Mouse (Mus musculus) cerebral cortex, adult 2 months (tissue): ENCODE data around the gene Mmel1.

Source experiments
- WGBS: fragments of 180-500 bp; shearing (Covaris S2); methylation state at CpG from one replicate; pipeline ENCODE4 v1.1.7; 2018; 5-methylcytosine and 5-hydroxymethylcytosine counted together

The Mmel1 gene

DNA sequence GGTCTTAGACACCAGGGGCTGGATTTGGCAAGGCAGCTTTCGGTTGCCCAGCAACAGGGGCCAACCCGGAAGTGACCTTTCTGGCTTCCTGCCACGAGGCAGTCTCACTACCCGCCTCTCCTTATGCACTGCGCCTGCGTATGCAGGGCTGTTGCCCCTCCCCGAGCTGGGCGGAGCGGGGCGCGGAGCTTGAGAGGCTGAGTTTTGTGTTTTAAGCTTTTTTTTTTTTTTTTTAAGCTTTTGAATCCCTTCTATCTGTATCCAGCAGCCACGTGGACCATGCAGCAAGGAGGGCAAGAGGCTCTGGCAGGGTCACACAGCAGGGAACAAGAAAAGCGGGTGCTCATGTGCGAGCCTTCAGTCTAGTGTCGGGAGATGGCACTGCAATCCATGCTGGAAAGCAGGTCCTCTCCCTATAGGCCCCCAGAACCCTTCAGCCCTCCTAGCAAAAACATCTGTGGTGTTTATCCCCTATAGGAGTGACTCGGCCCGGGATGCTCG is 5.1 kb upstream of the Mmel1 start:
- WGBS: under 1% methylated on average over 18 of the region's 18 CpGs

DNA sequence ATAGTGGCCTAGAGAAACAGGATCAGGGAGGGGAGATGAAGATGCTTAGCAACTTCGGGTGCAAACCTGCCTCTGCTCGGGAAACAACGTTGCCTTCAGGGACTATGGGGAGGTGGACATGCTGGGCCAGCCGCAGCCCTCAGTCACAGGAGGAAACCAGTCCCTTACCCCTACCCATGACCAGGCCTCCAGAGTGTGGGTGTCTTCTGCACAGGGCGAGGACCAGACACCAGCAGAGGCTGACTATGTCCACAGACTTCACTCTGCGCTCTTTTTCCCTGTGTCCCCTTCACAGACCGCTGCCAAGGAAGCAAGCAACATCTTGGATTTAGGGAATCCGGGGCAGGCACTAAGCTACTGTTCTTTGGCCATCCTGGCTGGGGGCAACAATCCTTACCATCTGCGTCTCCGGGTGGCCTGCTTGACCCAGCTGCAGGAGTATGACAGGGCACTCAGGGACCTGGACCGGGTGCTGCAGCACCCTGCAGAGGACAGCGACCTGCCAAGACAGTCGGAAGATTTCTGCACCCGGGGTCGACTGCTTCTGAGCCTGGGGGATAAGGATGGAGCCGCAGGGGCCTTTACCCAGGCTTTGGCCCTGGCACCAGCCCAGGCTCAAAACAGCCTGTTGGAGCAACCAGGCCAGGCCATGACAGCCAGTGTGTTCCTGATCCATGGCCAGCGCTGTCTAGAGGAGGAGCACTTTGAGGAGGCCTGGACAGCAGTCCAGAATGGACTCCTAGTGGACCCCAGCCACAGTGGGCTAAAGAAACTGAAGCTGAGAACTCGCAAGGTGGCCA is 4.2 kb upstream of the Mmel1 start:
- 82% methylated on average over 18 of the region's 18 CpGs for WGBS

DNA sequence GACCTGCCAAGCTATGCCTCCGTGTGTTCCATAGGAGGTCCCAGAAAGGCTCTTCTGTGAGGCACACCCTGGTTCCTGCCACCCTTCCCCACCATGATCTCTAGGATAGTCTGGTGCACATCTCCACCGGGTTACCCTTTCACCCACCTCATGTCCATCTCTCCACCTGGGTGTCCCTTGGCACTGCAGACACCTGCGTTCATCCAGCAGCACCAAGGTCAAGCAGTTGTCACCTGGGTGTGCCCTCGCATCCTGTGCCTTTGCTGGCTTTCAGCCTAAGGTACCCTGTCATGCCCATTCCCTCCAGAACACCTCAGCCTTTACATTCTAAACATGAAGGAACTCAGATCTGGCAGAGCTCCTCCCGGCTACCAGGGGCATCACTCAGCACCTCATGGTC is 3.0 kb upstream of the Mmel1 start:
- 92% methylated on average over 5 of the region's 5 CpGs for WGBS

DNA sequence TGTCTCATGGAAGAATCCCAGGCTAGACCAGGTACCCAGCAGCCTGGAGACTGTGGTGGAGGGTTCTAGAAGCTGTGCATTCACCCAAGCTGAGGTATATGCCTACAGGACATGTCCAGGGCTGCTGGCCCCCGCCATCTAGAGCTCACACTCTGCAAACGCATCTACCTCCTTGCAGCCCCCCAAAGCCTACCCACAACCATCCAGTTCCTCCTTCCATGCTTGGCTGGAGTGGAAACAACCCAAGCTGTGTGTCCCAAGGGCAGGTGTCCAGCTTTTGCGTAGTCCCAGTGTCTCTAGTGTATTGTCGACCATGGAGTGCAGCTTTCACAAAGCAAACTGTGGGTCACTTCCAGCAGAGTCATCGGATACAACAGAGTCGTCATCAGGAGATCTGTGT is 2.1 kb upstream of the Mmel1 start:
- 71% methylated on average over 6 of the region's 6 CpGs for WGBS

DNA sequence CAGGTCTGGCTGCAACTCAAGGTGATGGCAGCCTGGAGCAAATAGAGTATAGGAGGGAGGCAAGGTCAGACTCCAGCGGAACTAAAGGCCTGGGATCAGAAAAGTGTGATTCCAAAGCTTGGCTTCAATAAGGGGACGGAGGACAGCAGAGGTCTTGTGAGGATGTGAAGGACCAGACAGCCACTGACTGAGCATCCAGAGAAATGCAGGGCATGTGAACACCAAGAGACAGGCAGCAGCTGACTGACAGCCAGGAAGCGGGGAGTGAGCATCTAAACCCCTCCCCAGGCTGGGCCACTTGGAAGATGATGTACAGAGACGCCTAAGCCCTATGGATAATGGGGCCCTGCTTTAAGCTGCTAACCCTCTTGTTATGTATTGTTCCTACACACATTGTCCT is 1.3 kb downstream of the Mmel1 start:
- WGBS: 93% methylated on average over 4 of the region's 4 CpGs

DNA sequence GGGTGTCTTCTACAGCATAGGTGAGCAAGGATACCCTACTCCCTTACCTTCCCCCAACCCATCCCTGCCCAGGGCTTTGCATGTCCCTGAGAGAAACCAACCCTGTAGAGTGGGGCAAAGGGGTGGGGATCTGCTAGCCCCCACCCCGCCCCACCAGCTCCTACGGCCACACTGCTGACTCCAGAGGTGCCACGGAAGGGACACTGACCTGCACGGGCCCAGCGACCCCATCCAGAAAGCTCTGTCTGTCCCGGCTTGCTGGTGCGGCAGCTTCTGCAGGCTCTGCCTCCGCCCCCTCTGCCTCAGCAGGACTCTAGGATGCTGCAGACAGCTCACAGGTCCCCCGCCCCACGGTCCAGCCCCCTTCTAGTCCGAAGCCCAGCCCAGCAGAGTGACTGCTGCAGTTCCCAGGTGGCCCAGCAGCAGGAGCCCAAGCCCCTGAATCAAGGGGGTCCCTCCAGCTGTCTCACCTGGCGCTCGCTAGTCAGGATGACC is 2.4 kb downstream of the Mmel1 start:
- 6% methylated on average over 13 of the region's 13 CpGs for WGBS

DNA sequence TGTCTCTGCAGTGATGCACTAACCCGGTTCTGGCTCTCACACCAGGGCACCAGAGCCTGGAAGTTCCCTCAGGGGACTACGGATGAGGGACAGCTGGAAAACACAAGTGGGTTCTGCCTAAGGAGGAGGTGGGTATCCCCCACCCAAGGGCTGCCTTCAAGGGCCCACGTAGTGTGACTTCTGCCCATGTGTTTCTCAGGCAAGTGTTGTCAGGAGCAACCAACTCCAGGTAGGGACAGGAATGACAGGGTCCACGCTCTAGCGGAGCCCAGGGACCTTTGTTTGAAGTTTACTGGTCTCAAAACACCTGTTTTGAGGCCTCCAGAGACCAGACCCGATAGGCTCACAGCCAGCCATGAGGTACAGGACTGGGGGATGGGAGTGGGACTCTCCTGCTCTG is 3.8 kb downstream of the Mmel1 start:
- WGBS: 83% methylated on average over 6 of the region's 6 CpGs

DNA sequence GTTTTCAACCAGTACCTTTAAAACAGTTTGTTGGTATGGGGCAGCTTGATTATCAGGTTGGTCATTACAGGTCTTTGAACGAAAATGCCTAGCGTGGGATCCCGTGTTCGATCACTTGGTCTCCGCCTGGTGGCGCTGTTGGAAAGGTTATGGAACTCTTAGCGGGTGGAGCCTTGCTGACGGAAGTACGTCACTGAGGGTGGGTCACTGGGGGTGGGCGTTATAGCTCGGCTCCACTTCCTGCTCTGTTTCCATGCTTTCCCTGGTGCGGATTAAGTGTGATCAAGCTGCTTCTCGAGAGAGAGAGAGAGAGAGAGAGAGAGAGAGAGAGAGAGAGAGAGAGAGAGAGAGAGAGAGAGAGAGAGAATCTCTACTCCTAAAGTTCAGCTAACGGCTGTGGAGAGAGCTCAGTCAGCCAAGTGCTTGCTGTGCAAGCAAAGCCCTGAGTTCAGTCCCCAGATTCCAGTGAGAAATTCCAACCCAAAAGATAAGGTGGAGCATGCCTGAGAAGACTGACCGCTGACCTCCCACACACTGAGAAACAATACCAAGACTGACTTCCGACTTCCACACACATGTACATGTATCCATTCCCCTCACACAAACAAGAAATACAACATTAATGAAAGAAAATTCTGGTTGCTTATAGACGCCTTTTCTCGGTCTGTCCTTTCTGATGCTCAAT is 8.6 kb downstream of the Mmel1 start:
- 11% methylated on average over 18 of the region's 18 CpGs for WGBS

DNA sequence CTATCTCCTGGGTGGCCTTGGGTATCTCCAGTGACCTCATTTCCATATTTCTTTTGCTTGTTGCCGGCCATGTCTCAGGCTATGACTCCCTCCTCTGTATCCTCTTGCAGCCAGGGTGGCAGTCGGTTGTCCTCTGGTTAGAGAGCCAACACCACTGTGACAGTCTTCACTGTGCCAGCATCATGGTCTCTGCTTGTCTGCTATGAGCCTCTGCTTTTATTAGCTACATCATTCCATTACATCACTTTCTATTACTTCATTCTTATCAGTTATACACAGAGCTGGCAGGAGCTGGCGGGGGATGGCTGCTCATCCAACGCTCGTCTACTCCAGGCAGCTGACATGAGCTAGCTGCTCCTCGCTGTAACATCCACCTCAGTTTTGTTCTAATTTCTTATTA is 11.3 kb downstream of the Mmel1 start:
- 63% methylated on average over 6 of the region's 6 CpGs for WGBS

DNA sequence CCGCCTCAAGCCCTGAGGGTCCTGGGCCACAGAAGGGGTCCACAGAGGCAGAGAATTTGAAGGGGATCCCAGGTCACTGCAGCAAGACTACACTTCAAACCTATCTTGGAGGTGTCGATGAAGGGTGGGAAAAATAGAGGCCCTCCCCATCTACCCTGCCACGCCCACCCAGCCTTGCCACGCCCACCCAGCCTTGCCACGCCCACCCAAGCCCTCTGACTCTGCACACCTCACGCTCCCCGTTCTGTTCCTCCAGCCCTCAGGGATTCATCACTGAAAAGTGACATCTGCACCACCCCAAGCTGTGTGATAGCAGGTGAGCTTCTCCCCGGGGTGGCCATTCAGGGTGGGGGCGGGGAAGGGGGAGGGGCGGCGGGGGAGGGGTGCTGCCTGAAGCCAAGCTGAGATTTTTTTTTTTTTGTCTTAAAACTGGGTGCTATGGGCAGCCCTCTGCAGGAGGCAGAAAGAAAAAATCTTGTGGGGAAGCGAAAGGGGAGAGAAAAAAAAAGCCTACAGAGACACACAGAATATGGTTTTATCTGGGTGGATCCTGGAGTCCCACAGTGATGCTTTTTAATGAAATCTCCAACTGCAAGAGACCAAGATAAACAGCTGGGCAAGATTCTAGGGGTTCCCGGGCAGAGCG is 12.8 kb downstream of the Mmel1 start:
- 21% methylated on average over 14 of the region's 14 CpGs for WGBS

DNA sequence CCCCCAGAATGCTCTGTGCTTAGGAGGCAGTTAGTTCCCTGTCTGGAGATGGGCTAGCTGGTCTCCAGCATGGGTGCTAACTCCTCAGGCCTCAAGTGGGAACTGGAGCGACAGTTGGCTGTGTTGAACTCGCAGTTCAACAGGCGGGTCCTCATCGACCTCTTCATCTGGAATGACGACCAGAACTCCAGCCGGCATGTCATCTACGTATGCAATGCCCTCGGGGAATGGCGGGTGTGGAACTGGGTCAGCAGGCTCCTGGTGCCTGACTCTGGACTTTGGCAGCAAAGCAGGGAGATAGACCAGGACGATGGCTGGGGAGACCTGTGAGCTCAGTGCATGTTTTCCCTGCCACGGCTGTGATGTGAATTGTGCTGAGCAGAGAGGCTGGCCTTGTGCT is 16.0 kb downstream of the Mmel1 start:
- 87% methylated on average over 11 of the region's 11 CpGs for whole genome bisulfite sequencing

DNA sequence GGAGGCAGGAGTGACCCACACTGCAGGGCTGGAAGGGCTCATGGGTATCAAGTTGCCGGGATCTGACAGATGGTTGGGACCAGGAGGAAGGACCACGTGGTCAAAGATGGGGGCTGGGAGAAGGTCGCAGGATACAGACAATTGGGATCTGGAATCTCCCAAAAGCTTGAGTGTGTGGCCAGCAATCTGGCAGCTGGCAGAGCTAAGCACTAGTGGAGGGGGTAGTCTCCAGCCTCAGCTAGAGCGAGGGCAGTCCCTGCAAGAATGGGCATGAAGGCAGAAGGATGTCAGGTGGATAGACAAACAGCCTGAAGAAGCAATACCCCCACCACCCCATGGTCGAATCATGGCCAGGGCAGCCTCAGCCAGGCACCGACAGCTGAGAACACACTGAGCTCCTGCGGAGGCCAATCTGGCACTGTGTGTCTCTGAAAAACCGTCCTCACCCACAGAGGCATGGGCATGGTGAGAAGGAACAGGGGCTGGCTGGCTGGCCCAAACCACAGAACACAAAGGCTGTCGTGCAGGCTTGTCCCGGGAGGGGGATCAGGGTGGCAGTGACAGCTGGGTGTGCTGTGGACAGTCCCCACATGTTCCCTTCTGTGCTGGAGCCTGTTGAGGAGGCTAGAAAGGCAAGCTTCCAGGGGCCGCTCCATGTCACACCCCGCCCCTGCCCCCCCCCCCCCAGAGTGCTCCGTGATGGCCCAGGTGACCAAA is 17.6 kb downstream of the Mmel1 start:
- 58% methylated on average over 13 of the region's 13 CpGs for WGBS

DNA sequence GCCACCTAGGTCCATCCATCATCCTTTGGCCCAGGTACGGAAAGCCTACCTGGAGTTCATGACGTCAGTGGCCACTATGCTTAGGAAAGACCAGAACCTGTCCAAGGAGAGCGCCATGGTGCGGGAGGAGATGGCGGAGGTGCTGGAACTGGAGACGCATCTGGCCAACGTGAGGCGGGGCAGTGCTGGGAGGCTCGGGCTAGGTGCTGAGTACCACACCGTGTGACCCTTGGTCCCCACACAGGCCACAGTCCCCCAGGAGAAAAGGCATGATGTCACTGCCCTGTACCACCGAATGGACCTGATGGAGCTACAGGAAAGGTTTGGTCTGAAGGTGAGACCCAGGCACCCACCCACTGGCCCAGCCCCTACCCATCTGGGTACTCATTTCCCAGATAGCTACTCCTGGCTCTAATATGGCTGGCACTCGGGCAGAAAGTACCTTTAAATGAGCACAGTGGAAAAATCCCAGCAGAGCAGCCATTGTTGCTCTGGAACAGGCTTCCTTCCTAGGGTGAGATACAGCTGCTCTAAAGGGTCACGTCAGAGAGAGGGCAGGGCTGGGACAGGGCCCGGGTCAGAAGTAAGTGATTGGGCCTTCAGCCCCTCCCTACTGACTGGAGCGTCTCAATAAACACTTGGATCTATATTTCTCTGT is 18.3 kb downstream of the Mmel1 start:
- 85% methylated on average over 15 of the region's 15 CpGs for WGBS

DNA sequence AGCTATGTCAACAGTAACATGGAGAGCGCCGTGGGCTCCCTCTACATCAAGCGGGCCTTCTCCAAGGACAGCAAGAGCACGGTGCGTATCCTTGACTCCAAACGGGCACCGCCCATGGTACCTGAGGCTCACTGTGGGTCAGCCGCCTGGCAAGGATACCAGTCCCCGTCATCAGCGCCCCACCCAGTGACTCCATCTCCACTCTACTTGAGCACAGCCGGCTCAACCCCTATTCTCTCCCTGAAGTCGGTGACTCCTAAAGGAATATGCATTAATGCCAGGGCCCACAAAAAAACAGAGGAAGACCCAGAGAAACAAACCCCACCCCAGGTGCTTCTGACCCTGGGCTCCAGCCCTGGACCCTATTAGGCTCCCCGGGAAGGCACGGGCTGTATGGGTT is 21.5 kb downstream of the Mmel1 start:
- WGBS: 90% methylated on average over 14 of the region's 14 CpGs

DNA sequence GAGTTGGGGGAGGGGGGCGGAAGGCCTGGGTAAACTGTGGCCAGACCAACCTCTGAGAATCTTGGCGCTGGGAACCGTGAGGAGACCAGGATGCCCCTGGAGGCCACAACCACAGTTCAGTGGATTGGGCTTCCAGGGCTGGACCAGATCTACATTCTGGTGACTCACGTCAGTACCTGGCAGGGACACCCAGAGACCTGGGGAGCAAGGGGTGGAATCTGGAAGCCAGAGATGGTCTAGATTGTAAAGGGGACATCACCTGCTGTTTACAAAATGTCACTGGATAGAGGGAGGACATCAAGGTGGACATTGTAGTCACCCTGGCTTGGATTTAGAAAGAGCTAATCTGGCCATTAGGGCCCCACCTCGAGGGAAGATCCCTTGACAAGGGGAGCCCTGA is 26.2 kb downstream of the Mmel1 start:
- 83% methylated on average over 5 of the region's 5 CpGs for WGBS

DNA sequence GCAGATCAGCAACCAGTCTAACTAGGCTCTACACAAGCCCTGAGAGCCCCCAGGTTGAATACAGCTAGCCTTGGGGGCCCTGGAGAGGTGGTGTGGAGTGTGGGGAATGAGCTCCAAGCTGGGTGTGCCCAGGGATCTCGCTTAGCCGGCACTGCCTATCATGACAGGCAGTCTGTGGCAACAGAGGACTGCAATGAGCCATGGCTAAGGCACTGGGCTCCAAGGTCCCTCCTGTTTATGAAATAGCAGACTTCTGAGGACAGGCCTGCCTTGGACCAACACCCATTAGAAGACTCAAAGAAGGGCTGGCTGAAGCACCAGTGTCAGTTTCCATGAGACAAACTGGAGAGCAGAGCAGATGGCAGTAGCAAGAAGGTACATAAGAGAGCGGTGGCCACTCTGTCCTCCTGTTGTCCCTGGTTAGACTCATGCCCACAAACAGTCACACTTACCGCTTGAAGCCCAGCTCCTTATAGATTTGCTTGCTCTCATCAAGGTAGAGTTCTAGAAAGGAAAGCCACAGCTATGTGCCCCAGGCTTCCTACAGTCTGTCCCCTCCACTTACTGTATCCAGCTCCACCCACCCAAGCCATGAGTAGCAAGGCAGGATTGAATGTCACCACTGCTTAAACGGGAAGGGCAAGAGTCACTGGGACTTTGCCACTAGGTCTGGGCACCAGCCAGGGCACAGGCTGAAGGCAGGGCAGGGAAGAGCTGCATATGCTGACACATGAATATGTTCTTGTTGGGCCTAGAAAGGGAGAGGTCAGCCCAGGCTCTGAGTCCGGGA is 28.5 kb downstream of the Mmel1 start:
- 47% methylated on average over 6 of the region's 6 CpGs for WGBS

DNA sequence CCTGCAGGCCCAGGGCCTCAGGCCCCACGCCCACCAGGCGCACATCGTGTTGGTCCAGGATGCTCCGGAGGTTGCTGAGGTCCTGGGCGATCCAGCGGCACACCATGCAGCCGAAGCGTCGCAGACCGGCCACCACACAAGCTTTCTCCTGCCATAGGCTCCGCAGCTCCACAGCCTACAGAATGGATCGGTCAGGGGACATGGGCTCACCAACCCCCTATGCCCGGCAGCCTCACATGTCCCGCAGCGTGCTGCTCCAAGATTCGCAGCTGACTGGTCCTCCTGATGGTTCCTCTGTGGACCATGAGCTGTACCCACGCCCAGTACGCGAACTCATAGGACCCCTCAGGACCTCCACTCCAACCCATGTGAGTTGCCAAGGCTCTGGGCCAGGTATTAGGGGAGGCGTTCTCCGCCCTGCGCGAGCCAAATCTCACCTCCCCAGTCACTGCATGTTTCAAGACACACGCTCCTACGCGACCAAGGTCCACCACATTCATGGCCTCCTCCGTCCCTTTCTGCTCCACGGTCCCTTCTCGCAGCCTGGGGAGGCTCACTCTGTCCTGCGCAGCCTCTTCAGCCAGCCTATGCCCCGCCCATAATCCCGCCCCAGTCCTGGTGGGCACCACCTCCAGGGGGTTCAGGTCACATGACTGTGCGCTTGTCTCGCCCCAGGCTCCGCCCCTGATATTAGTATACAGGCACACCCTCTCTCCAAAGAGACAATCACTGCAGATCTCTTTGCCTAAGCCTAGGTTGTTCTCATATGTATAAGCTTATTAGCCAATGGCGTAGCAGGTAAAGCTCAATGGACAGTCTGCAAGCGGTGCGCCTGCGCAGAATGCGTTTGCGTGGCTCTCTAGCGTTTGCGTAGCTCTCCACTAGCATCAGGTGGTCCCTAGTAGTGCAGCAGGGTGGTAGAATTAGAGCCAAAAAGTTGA is 29.4 kb downstream of the Mmel1 start, which contains the start of gene Fam213b:
Gene Fam213b, minus strand, starts transcription at position 630 of the 941 bp plus-strand sequence.
- 2% methylated on average over 43 of the region's 43 CpGs for whole genome bisulfite sequencing

DNA sequence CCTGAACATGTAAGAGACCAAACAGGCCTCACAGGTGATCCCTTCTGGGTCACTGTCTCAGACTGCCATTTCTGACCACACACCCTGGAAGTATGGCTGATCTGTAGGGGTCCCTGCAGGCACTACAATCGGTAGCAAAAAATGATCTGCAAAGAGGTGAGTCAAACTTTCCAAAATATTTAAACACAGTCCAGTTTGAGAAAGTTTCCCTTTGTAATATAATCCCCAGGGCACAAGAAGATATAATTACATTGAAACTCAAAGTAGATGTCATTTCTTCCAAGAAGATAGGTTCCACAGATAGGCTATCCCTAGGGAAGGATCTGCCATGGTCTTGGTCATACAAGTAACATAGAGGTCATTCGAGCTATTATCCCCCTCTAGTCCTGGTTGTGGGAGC is 33.0 kb downstream of the Mmel1 start:
- WGBS: 90% methylated on average over 2 of the region's 2 CpGs
